Mouse (Mus musculus) kidney, postnatal 0 days (tissue): ENCODE measurements around the gene Scamp2. TPM values are rescaled to one million over a fixed set of nuclear protein-coding genes. Genes with fewer than 3 reads are reported as not detected.

Experiments
- ATAC-seq: fragments of 200-750 bp; cut with Nextera tagmentation; replicated peaks from 2 replicates; pipeline ENCODE4 v1.8.0; 2017; ENCODE audit warnings: low read depth, moderate number of reproducible peaks, moderate TSS enrichment, moderate library complexity; ENCODE audit not compliant: low FRiP score
- DNase-seq: peaks from one replicate; pipeline ENCODE4 v3.0.0-alpha.2; 2016; ENCODE audit warnings: low spot score
- H3K27ac ChIP-seq: fragments of 300-500 bp; sonication (generic); 2 replicates; pipeline ENCODE4 v1.5.1; 2014; ENCODE audit warnings: mild to moderate bottlenecking
- H3K27me3 ChIP-seq: fragments of 300-500 bp; sonication (generic); 2 replicates; pipeline ENCODE4 v1.6.1; 2014; ENCODE audit warnings: low read length, mixed read lengths; ENCODE audit not compliant: insufficient read depth
- H3K36me3 ChIP-seq: fragments of 300-500 bp; sonication (generic); 2 replicates; pipeline ENCODE4 v1.6.1; 2014; ENCODE audit warnings: low read length, mixed read lengths; ENCODE audit not compliant: insufficient read depth
- H3K4me1 ChIP-seq: fragments of 300-500 bp; sonication (generic); replicated peaks from 2 replicates; pipeline ENCODE4 v1.6.1; 2014; ENCODE audit warnings: antibody characterized with exemption, low read length, mixed read lengths; ENCODE audit not compliant: insufficient read depth
- H3K4me2 ChIP-seq: fragments of 300-500 bp; sonication (generic); 2 replicates; pipeline ENCODE4 v1.6.1; 2014; ENCODE audit warnings: mild to moderate bottlenecking, low read length, moderate library complexity, mixed read lengths
- H3K4me3 ChIP-seq: fragments of 300-500 bp; sonication (generic); replicated peaks from 2 replicates; pipeline ENCODE4 v1.5.1; 2014; ENCODE audit warnings: low read depth, low read length
- H3K9ac ChIP-seq: fragments of 300-500 bp; sonication (generic); 2 replicates; pipeline ENCODE4 v1.6.1; 2014; ENCODE audit warnings: low read depth, low read length
- H3K9me3 ChIP-seq: fragments of 300-500 bp; sonication (generic); replicated peaks from 2 replicates; pipeline ENCODE4 v1.6.1; 2016; ENCODE audit warnings: low read length, inconsistent platforms, mixed read lengths
- CTCF ChIP-seq: IDR thresholded peaks from 2 replicates; pipeline ENCODE4 v1.5.1; 2016; ENCODE audit warnings: antibody characterized with exemption, low read depth, mild to moderate bottlenecking, moderate library complexity
- WGBS: fragments of 180-500 bp; shearing (Covaris S2); extraction: QIAGEN DNeasy Blood & Tissue Kit; methylation state at CpG from one replicate; pipeline ENCODE4 v1.1.7; 2014; 5-methylcytosine and 5-hydroxymethylcytosine counted together
- polyA plus RNA-seq: library from polyadenylated mRNA; unstranded; fragments of >200 nt; fragmentation: Nextera tagmentation; extraction: Ambion mirVana; gene quantifications from 2 replicates; pipeline ENCODE4 v1.2.1, GENCODE M21; 2015

Gene Scamp2
- polyA plus RNA-seq, result 100 and 104 TPM in 2 replicates

- ATAC-seq, result peak; percentile 97
Measured at GRCm38 (mm10) chr9:57560861-57561710, at the start of gene Scamp2. Gene Scamp2, plus strand, starts transcription at chr9:57560943.

GRCm38 (mm10) chr9:57517113-57517512 lies 43.6 kb upstream of the Scamp2 start:
- Histone ChIP-seq H3K36me3 (no peaks in the 10 kb centered on the region), H3K27ac (no peak overlapping the region), H3K9ac (no peak overlapping the region), H3K9me3 (no peaks in the 10 kb centered on the region), H3K4me2 (no peak overlapping the region), H3K4me1 (no peaks in the 10 kb centered on the region), H3K4me3 (no peak overlapping the region), H3K27me3 (no peaks in the 10 kb centered on the region)
- DNase-seq (peak; percentile 85), ATAC-seq (no peak)
- 7% methylated on average over 3 of the region's 3 CpGs for WGBS
- peak; percentile 91 for TF ChIP-seq CTCF

More at GRCm38 (mm10) chr9:57560861-57561710, at the start of gene Scamp2:
- Histone ChIP-seq H3K36me3 (no peaks in the 10 kb centered on the region), H3K9me3 (no peaks in the 10 kb centered on the region), H3K4me3 (peak within 1 kb of the TSS; percentile 55), H3K27me3 (no peaks in the 10 kb centered on the region), H3K4me1 (peaks cover 34% of the 10 kb centered on the region), H3K27ac (peak within 1 kb of the TSS; percentile 81), H3K9ac (peak within 1 kb of the TSS; percentile 52), H3K4me2 (peak within 1 kb of the TSS; percentile 73)
- TF ChIP-seq CTCF, result peak; percentile 48
- 1% methylated on average over 37 of the region's 37 CpGs for WGBS
- peak; percentile 98 for DNase-seq

GRCm38 (mm10) chr9:57520375-57521055 lies 40.2 kb upstream of the Scamp2 start:
- no peaks in the 10 kb centered on the region for H3K36me3 ChIP-seq
- H3K27me3 ChIP-seq, result no peaks in the 10 kb centered on the region
- WGBS, result 24% methylated on average over 16 of the region's 16 CpGs
- no peaks in the 10 kb centered on the region for H3K9me3 ChIP-seq
- ATAC-seq (peak; percentile 16), DNase-seq (peak; percentile 31)
- peak overlapping the region; percentile 62 for H3K4me2 ChIP-seq
- peak; percentile 33 for TF ChIP-seq CTCF
- H3K9ac ChIP-seq, result peak overlapping the region; percentile 19; the same call in 1 of the 2 replicates
- 0 out of 2 replicates have a peak, but pooled peaks cover 6% of the 10 kb centered on the region for H3K4me1 ChIP-seq
- peak overlapping the region; percentile 97; the same call in 1 of the 2 replicates for H3K27ac ChIP-seq
- peak overlapping the region; percentile 89 for H3K4me3 ChIP-seq

- WGBS, result under 1% methylated on average over 94 of the region's 95 CpGs
- no peaks in the 10 kb centered on the region for H3K9me3 ChIP-seq
- TF ChIP-seq CTCF, result no peak; the same call in 1 of the 2 replicates
- ATAC-seq, result peak; percentile 97
- H3K36me3 ChIP-seq, result no peaks in the 10 kb centered on the region
- H3K27ac ChIP-seq, result peak within 1 kb of the TSS; percentile 97
- peak within 1 kb of the TSS; percentile 62 for H3K4me2 ChIP-seq
- H3K9ac ChIP-seq, result peak within 1 kb of the TSS; percentile 93
- H3K4me3 ChIP-seq, result peak within 1 kb of the TSS; percentile 89
- DNase-seq, result peak; percentile 96
- H3K27me3 ChIP-seq, result no peaks in the 10 kb centered on the region
- 0 out of 2 replicates have a peak, but pooled peaks cover 6% of the 10 kb centered on the region for H3K4me1 ChIP-seq
Measured at GRCm38 (mm10) chr9:57521056-57521911, 39.5 kb upstream of the Scamp2 start, which contains the start of gene Cox5a. Gene Cox5a, plus strand, starts transcription at chr9:57521274.

- WGBS, result 30% methylated on average over 7 of the region's 7 CpGs
- H3K4me3 ChIP-seq, result peak overlapping the region; percentile 89
- H3K36me3 ChIP-seq, result no peaks in the 10 kb centered on the region
- H3K27me3 ChIP-seq, result no peaks in the 10 kb centered on the region
- H3K9ac ChIP-seq, result peak overlapping the region; percentile 93
- ATAC-seq (no peak), DNase-seq (no peak)
- H3K4me1 ChIP-seq, result 0 out of 2 replicates have a peak, but pooled peaks cover 6% of the 10 kb centered on the region
- peak overlapping the region; percentile 97 for H3K27ac ChIP-seq
- TF ChIP-seq CTCF, result no peak
- H3K4me2 ChIP-seq, result peak overlapping the region; percentile 62
- no peaks in the 10 kb centered on the region for H3K9me3 ChIP-seq
Measured at GRCm38 (mm10) chr9:57522114-57522860, 38.5 kb upstream of the Scamp2 start.
